Mouse (Mus musculus): ENCODE results near the gene Sec24a. TPM values are rescaled to one million over a fixed set of nuclear protein-coding genes. Genes with fewer than 3 reads are reported as not detected.
"Not testable (repeated sequence)": the region's sequence is repeated elsewhere in the genome, so short reads cannot be mapped to it uniquely, and the experiment has no call there.

Gene Sec24a
- polyA plus RNA-seq, 1 experiment from 2014 or later, result 15.8 TPM

- ATAC-seq (replicated peaks), result no peak
- H3K27ac ChIP-seq, result no peak overlapping the region
- H3K27me3 ChIP-seq (replicated peaks), result no peaks in the 10 kb centered on the region
- H3K36me3 ChIP-seq (replicated peaks), result peaks cover 51% of the 10 kb centered on the region
- 97% methylated on average over 10 of the region's 10 CpGs for WGBS
- no peaks in the 10 kb centered on the region for H3K4me1 ChIP-seq
- no peak overlapping the region for H3K9ac ChIP-seq
- H3K4me3 ChIP-seq, result no peak overlapping the region
- H3K9me3 ChIP-seq, result no peaks in the 10 kb centered on the region
- H3K4me2 ChIP-seq, result no peak overlapping the region
These were observed 57.0 kb downstream of the Sec24a start for GRCm38 (mm10) chr11:51706451-51706850.

DNA sequence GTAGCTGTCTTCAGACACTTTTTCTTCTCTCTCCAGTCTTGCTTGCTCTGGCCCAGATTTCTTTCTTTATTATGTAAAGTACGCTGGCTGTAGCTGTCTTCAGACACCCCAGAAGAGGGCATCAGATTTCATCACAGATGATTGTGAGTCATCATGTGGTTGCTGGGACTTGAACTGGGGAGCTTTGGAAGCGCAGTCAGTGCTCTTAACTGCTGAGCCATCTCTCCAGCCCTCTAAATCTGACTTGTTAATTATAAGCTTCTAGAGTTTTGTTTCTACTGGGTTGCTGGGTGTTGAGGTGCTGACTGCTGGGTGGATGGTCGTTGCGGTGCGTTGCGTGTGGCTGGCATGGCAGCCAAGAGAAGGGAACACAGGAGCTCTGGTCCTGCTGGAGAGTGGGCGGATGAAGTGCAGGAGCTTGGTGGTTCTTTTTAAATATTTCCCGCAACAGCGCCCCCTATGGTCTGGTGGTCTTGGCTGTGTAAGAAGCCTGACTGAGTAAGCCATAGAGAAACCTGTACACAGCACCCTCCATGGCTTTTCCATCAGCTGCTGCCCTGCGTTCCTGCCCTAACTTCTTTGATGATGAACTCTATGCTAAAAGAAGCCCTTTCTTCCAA lies 59.9 kb downstream of the Sec24a start:
- Histone ChIP-seq H3K4me3 (no peak overlapping the region), H3K36me3 (replicated peaks) (peaks cover 59% of the 10 kb centered on the region), H3K9me3 (no peaks in the 10 kb centered on the region), H3K4me2 (no peak overlapping the region), H3K4me1 (no peaks in the 10 kb centered on the region), H3K27ac (no peak overlapping the region), H3K27me3 (replicated peaks) (no peaks in the 10 kb centered on the region), H3K9ac (no peak overlapping the region)
- WGBS, result 62% methylated on average over 10 of the region's 10 CpGs
- no peak for ATAC-seq (replicated peaks)

GRCm38 (mm10) chr11:51702831-51703230 lies 60.6 kb downstream of the Sec24a start:
- no peaks in the 10 kb centered on the region for H3K27me3 ChIP-seq (replicated peaks)
- H3K36me3 ChIP-seq (replicated peaks), result peaks cover 60% of the 10 kb centered on the region
- no peak for ATAC-seq (replicated peaks)
- H3K4me1 ChIP-seq, result no peaks in the 10 kb centered on the region
- no peak overlapping the region for H3K4me2 ChIP-seq
- H3K9me3 ChIP-seq, result no peaks in the 10 kb centered on the region
- no peak overlapping the region for H3K27ac ChIP-seq
- H3K4me3 ChIP-seq, result no peak overlapping the region
- no peak overlapping the region for H3K9ac ChIP-seq
- 83% methylated on average over 3 of the region's 3 CpGs for WGBS

DNA sequence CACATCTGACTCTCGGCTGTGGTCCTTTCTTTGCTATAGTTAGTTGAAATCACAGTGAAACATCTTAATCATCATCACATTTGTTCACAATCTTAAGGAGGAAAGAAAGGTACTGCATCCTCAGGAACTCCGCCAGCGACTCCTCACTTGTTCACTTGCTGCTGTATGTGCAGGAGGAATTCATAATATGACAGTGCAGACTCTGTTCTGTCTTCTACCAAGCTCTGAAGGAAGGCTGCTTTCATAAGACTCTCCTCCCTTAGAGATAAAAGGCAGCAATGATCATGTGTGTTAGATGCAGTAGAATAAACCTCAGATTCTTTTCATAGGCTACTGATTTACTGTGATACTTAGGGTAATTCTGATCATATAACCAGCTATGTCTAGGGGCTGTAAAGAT lies 68.5 kb downstream of the Sec24a start:
- WGBS, result 95% methylated on average over 3 of the region's 3 CpGs
- ATAC-seq (replicated peaks), result no peak
- Histone ChIP-seq H3K36me3 (replicated peaks) (peaks cover 27% of the 10 kb centered on the region), H3K27me3 (replicated peaks) (no peaks in the 10 kb centered on the region), H3K4me3 (no peak overlapping the region), H3K4me2 (no peak overlapping the region), H3K4me1 (no peaks in the 10 kb centered on the region), H3K27ac (no peak overlapping the region), H3K9ac (no peak overlapping the region), H3K9me3 (no peaks in the 10 kb centered on the region)

DNA sequence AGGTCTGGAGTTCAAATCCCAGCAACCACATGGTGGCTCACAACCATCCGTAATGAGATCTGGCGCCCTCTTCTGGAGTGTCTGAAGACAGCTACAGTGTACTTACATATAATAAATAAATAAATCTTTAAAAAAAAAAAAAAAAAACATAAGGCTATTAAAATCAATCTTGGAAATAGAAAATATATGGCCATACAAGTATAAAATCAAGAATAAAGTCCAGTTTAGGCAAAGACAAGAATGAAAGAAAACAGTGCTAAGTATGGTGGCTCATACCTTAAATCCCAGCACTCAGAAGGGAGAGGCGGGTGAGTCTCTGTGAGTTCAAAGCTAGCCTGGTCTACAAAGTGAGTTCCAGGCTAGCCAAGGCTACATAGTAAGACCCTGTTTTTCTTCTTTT lies 72.8 kb downstream of the Sec24a start:
- ATAC-seq (replicated peaks); H3K9me3 ChIP-seq: not testable (repeated sequence)
- 96% methylated on average over 1 of the region's 3 CpGs for WGBS

GRCm38 (mm10) chr11:51689343-51689742 lies 74.1 kb downstream of the Sec24a start:
- ATAC-seq (replicated peaks), result no peak
- peaks cover 16% of the 10 kb centered on the region for H3K4me1 ChIP-seq
- H3K9me3 ChIP-seq, result no peaks in the 10 kb centered on the region
- peak overlapping the region; percentile 60 for H3K9ac ChIP-seq
- H3K27me3 ChIP-seq (replicated peaks), result no peaks in the 10 kb centered on the region
- H3K36me3 ChIP-seq (replicated peaks), result no peaks in the 10 kb centered on the region
- H3K27ac ChIP-seq, result peak overlapping the region; percentile 99
- 19% methylated on average over 6 of the region's 6 CpGs for WGBS
- H3K4me2 ChIP-seq, result peak overlapping the region; percentile 60
- peak overlapping the region; percentile 65 for H3K4me3 ChIP-seq

More for the DNA sequence above, 72.8 kb downstream of the Sec24a start:
- H3K27me3 ChIP-seq (replicated peaks); H3K36me3 ChIP-seq (replicated peaks); H3K4me3 ChIP-seq; H3K27ac ChIP-seq; H3K9ac ChIP-seq; H3K4me2 ChIP-seq: not testable (repeated sequence)
- peaks cover 16% of the 10 kb centered on the region for H3K4me1 ChIP-seq

DNA sequence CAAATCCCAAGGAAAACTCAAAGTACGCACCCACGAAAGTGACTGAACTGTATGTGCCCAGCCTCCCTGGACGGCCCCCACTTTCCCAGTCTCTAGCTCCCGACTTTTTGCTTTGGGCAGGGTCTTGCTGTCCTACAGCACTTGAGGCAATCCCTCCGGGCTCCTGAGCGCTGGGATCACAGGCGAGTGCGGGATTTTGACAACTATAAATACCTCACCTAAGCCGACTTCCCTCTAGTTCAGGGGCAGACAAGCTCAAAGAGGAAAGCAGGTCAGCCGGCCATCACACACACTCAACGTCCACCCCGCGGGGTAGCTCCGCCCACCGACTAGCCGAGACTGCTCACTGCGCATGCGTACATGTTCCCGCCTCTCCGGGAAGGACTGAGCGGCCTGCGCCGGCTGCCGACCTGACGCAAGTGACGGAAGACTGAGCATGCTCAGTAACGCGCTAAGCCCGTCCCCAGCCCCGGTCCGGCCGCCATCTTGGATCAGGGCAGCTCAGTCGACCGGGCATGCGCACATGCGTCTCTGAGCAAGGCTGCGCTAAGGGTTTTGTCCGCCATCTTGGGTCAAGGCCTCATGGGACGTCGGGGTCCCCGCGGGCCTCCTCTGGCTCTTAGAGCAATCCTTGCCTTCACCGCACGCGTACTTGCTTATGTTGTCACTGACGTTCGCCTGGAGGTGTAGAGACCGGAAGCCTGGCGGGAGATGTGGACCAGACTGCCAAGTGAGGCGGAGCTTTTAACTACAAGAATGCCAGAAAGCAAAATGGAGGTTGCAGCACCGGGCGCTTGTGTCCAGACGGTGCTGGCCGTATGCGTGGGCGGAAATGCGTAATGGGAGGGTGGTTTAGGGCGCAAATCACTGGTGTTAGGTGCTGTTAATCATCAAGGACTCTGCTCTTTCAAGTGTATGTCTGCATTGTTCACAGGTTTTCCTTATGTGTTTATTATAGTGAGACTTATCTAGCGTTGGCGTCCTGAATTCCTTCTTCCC lies 74.8 kb downstream of the Sec24a start, which contains the start of gene 0610009B22Rik:
TSS of gene 0610009B22Rik (minus strand) at position 545 of the 999 bp plus-strand sequence.
- peak; percentile 99 for ATAC-seq (replicated peaks)
- under 1% methylated on average over 60 of the region's 60 CpGs for WGBS
- peak within 1 kb of the TSS; percentile 65 for H3K4me3 ChIP-seq

DNA sequence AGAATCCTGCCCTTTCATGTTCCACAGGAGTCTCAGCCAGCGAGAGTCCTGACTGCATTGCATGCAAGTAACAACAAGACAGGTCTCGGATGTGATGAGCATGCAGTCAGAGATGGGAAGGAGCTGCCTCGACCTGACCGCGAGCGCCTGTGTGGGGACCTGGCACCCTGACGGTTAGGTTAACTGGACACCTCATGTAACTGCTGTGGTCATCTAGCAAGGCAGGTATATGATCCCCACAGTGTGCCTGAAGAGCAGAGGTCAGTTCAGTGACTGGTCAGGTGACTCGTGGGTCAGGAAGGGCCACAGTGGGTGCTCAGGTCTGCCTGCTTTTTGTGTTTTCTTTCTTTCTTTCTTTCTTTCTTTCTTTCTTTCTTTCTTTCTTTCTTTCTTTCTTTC lies 81.5 kb downstream of the Sec24a start:
- Histone ChIP-seq H3K9ac (no peak overlapping the region), H3K27me3 (replicated peaks) (no peaks in the 10 kb centered on the region), H3K4me3 (no peak overlapping the region), H3K27ac (no peak overlapping the region), H3K4me2 (no peak overlapping the region), H3K9me3 (no peaks in the 10 kb centered on the region), H3K36me3 (replicated peaks) (no peaks in the 10 kb centered on the region), H3K4me1 (no peaks in the 10 kb centered on the region)
- no peak for ATAC-seq (replicated peaks)
- 54% methylated on average over 8 of the region's 8 CpGs for WGBS

More for the DNA sequence above, 74.8 kb downstream of the Sec24a start, which contains the start of gene 0610009B22Rik:
- Histone ChIP-seq H3K9ac (peak within 1 kb of the TSS; percentile 75), H3K36me3 (replicated peaks) (no peaks in the 10 kb centered on the region), H3K4me1 (peaks cover 16% of the 10 kb centered on the region), H3K27me3 (replicated peaks) (no peaks in the 10 kb centered on the region), H3K9me3 (no peaks in the 10 kb centered on the region), H3K4me2 (peak within 1 kb of the TSS; percentile 73), H3K27ac (peak within 1 kb of the TSS; percentile 99)

DNA sequence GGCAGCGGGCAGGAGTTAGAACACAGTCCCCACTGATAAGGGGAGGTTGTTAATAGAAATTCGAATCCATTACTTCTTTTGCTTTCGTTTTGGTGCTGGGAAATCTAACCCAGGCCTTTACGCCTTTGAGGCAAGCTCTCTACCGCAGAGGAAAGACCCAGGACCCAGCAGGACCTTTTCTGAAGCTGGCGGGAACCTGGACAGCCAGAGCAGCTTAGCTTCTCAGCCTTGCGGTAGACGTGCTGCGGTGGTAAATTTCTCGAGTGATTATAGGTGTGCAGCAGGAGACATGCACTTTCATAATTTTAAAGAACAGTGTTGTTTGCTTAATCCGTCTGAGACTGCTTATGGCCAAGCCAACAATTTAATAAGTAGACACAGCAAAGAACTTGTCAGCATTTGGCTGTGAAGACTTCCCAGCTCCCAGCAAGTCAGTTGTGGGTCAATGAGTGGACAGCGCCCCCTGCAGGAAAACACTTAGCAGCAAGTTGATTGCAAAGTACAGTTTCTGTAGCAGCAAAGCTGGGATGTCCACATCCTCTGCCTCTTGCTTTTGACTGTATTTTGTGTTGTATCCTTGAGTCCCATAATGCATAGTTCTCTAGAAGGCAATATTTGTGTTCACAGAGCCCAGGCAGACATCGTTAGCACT lies 82.0 kb downstream of the Sec24a start:
- no peak for ATAC-seq (replicated peaks)
- Histone ChIP-seq H3K4me1 (no peaks in the 10 kb centered on the region), H3K27ac (no peak overlapping the region), H3K9ac (no peak overlapping the region), H3K27me3 (replicated peaks) (no peaks in the 10 kb centered on the region), H3K9me3 (no peaks in the 10 kb centered on the region), H3K4me2 (no peak overlapping the region), H3K36me3 (replicated peaks) (no peaks in the 10 kb centered on the region), H3K4me3 (no peak overlapping the region)
- 32% methylated on average over 13 of the region's 13 CpGs for WGBS

- Histone ChIP-seq H3K9me3 (no peaks in the 10 kb centered on the region), H3K4me1 (no peaks in the 10 kb centered on the region), H3K36me3 (replicated peaks) (no peaks in the 10 kb centered on the region), H3K9ac (no peak overlapping the region), H3K4me3 (no peak overlapping the region), H3K27me3 (replicated peaks) (no peaks in the 10 kb centered on the region), H3K4me2 (no peak overlapping the region), H3K27ac (no peak overlapping the region)
- WGBS, result 75% methylated on average over 3 of the region's 3 CpGs
- ATAC-seq (replicated peaks), result no peak
These were observed 84.0 kb downstream of the Sec24a start for GRCm38 (mm10) chr11:51679466-51679865.

GRCm38 (mm10) chr11:51677737-51678418 lies 85.6 kb downstream of the Sec24a start:
- no peak for ATAC-seq (replicated peaks)
- Histone ChIP-seq H3K9me3 (no peaks in the 10 kb centered on the region), H3K36me3 (replicated peaks) (no peaks in the 10 kb centered on the region), H3K4me1 (no peaks in the 10 kb centered on the region), H3K9ac (no peak overlapping the region), H3K4me3 (no peak overlapping the region), H3K4me2 (no peak overlapping the region), H3K27ac (no peak overlapping the region), H3K27me3 (replicated peaks) (no peaks in the 10 kb centered on the region)
- WGBS, result 74% methylated on average over 6 of the region's 6 CpGs

DNA sequence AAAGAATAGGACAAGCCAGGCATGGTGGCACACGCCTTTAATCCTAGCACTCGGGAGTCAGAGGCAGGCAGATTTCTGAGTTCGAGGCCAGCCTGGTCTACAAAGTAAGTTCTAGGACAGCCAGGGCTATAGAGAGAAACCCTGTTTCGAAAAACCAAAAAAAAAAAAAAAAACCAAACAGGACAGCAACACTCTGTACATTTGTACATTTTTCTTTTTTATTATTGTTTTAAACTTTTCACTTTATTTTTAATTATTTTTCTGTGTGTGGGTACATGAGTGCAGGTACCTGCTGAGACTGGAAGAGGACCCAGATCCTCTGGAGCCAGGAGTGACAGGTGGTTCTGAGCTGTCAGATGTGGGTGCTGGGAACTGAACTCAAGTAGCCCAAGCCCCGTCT lies 88.0 kb downstream of the Sec24a start:
- no peak for ATAC-seq (replicated peaks)
- Histone ChIP-seq H3K9me3 (no peaks in the 10 kb centered on the region), H3K27me3 (replicated peaks) (no peaks in the 10 kb centered on the region), H3K4me1 (no peaks in the 10 kb centered on the region), H3K4me3 (no peak overlapping the region), H3K27ac (no peak overlapping the region), H3K9ac (no peak overlapping the region), H3K4me2 (no peak overlapping the region), H3K36me3 (replicated peaks) (no peaks in the 10 kb centered on the region)
- 78% methylated on average over 5 of the region's 5 CpGs for WGBS
